Mouse (Mus musculus) bone marrow macrophage, adult 2 months (primary cell): Measurements from ENCODE around the gene Kalrn. TPM values are rescaled to one million over a fixed set of nuclear protein-coding genes. Genes with fewer than 3 reads are reported as not detected.

Experiments used
- H3K27ac ChIP-seq: 2 replicates; pipeline ENCODE4 v1.5.1; 2012; ENCODE audit warnings: low read depth, low read length; ENCODE audit not compliant: insufficient read depth
- H3K4me1 ChIP-seq: 2 replicates; pipeline ENCODE4 v1.6.1; 2012; ENCODE audit warnings: low read length; ENCODE audit not compliant: control insufficient read depth, insufficient read depth
- H3K4me3 ChIP-seq: 2 replicates; pipeline ENCODE4 v1.5.1; 2012; ENCODE audit warnings: mild to moderate bottlenecking, low read length, moderate library complexity; ENCODE audit not compliant: insufficient read depth
- CTCF ChIP-seq: IDR thresholded peaks from 2 replicates; pipeline ENCODE4 v1.5.1; 2012; ENCODE audit warnings: low read depth, mild to moderate bottlenecking, low read length, moderate library complexity
- POLR2A ChIP-seq: IDR thresholded peaks from 2 replicates; pipeline ENCODE4 v1.6.1; 2012; ENCODE audit warnings: mild to moderate bottlenecking, low read depth, low read length, borderline replicate concordance
- polyA plus RNA-seq: library from polyadenylated mRNA; stranded (reverse); fragments of >200 nt; gene quantifications from 2 replicates; pipeline ENCODE4 v1.2.4, GENCODE M21; 2012; ENCODE audit not compliant: missing spikeins, insufficient read depth, insufficient read length

Gene Kalrn
- polyA plus RNA-seq, 1 experiment = not detected

DNA sequence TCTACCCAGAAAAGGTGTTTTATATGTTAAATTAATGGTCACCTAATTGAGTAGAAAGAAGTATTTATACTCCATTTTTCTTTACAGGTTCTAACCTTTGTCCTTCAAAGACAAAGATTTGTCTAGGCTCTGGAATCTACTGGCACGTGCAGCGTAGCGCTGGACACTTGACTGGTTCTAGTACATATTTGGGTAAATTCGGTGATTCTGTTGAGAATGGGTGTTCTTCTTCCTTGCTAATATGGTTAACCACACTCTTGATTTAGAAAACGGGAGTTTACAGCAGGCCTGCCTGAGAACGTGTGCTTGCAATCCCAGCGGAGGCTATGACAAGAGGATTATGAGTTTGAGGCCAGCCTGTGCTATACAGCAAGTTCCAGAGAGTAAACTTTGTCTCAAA is 86.1 kb downstream of the Kalrn start:
- Histone ChIP-seq H3K27ac (no peak overlapping the region), H3K4me1 (no peaks in the 10 kb centered on the region), H3K4me3 (no peak overlapping the region)
- TF ChIP-seq POLR2A (no peak), CTCF (no peak)

DNA sequence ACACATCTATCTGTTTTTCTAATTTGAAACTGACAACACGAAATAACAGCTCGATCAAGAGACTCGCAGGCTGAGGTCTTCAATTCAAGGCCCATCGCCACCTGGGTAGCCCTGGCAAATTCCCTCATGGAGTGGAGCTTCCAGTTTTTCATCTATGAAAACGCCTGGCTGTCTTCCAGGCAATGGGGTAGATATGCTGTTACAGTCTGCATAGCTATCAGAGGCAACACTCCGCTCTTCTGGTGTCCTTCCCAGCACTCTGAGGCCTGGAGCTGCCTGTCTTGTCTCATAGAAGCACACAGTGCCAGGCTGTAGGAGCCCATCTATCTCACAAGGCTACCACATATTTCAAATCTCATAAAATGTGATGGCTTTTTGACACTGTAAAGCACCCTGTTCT is 87.8 kb downstream of the Kalrn start:
- H3K4me1 ChIP-seq = no peaks in the 10 kb centered on the region
- TF ChIP-seq CTCF = no peak
- no peak overlapping the region for H3K4me3 ChIP-seq

DNA sequence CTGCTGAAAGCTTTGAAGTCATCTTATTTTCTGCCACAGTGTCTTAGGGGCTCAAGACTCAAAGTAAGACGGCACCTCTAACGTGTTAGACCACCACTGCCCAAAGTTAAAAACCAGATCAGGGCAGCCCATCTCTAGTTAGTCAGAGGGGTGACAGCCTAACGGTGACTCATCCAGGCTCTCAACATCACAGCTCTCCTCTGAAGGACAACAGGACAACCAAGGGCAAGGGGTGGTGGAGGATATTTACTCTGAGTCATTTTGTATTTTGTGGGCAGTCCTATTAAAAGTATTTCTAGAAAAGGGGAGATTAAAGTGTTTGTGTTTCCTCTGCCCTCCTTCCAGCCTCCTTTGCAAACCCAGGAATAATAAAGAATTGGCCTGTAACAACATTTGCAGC is 88.4 kb downstream of the Kalrn start:
- Histone ChIP-seq H3K4me3 (no peak overlapping the region), H3K27ac (no peak overlapping the region), H3K4me1 (no peaks in the 10 kb centered on the region)
- TF ChIP-seq CTCF = no peak
- TF ChIP-seq POLR2A = no peak

More for the DNA sequence above, 87.8 kb downstream of the Kalrn start:
- no peak overlapping the region for H3K27ac ChIP-seq

DNA sequence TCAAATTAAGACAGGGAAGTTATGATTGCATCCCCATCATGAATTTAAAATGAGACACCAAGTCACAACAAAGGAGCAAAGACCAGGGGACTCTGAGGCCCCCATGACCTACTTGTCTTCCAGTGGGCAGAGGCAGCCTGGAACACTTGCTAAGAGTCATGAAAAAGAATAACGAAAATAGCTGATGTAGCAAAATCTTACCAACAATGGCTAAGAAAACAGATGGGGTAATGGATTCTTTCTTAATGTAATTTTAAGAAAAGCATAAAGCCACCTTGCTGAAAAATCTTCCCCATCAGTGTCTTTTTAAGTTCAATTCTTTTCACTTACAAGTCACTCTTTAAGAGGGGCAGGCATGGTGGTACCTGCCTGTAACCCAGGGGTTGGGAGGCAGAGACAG is 89.1 kb downstream of the Kalrn start:
- Histone ChIP-seq H3K27ac (no peak overlapping the region), H3K4me3 (no peak overlapping the region), H3K4me1 (no peaks in the 10 kb centered on the region)
- TF ChIP-seq POLR2A (no peak), CTCF (no peak)

DNA sequence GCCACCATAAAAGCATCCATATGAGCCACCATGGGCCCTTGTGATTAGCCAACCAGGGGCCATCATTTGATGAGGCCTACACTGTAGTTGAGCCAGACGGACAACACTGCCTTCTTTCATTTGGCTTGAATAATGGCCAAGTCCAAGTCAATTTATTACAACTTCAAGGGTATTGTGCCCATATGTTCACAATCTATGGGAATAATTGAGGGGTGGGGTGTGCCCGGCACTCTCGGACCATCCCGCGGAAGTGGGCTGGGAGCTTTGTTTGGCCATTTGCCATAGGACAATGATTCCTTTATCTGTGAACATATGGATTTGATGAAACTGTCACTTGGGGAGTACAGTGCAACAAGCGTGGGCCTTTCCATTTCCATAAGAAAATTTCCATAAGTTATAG is 89.6 kb downstream of the Kalrn start:
- Histone ChIP-seq H3K27ac (no peak overlapping the region), H3K4me1 (no peaks in the 10 kb centered on the region), H3K4me3 (no peak overlapping the region)
- TF ChIP-seq CTCF (no peak), POLR2A (no peak)

DNA sequence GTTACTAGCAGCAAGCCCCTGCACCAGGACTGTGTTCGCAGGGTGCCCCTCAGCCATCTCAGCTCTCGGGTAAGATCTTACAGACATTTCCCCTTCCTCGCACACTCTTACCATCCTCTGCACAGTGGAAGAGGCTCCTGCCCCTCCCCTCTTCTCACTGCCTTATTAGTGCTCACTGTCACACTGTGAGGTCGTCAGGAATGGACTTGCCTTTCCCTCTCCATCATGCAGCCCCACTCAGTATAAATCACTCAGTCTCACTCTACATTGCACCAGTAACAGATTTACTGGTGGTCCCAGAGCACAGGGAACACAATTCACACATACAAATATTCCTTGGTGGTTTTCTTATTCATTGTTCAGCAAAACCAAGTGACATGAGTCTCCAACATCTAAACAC is 98.6 kb downstream of the Kalrn start:
- Histone ChIP-seq H3K4me3 (no peak overlapping the region), H3K4me1 (no peaks in the 10 kb centered on the region), H3K27ac (no peak overlapping the region)
- no peak for TF ChIP-seq POLR2A
- TF ChIP-seq CTCF = no peak

DNA sequence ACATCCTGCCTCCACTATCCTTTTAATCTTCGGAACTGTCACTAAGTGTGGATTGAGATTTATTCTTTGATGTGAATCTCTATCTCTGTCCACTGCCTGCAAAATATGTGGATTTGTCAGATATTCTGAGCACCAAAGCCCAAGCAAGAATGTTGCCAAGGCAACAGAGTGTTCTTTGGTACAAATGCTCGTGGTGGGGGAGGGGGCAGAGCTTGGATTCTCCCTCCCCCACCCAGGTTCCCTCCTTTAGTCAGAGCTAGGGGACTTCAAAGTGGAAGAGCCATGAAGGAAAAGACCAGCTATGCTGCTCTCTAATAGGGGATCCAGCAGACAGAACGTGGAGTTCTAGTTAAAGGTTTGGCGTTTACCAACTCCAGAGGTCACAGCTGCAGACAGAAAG is 99.4 kb downstream of the Kalrn start:
- Histone ChIP-seq H3K4me3 (no peak overlapping the region), H3K27ac (no peak overlapping the region), H3K4me1 (no peaks in the 10 kb centered on the region)
- TF ChIP-seq POLR2A (no peak), CTCF (no peak)

DNA sequence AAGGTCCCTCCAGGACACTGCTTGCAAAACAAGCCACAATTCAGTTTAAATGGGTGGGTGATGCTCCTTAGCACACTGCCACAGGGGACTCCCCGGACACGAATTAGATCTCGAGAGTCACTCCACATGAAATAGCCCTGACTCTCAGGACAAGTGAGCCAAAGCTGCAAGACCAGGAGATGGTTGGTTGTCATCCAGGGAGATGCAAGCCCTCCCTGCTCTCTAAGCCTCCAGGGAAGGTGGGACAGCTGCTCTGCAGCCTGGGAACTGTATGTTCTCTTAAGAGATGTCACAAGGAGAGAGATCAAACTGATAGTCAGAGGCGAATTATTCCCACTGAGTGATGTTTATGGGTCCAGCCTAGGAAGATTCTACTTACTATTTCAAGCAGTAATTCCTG is 101.9 kb downstream of the Kalrn start:
- H3K27ac ChIP-seq = no peak overlapping the region
- no peaks in the 10 kb centered on the region for H3K4me1 ChIP-seq
- no peak for TF ChIP-seq POLR2A
- no peak for TF ChIP-seq CTCF
- no peak overlapping the region for H3K4me3 ChIP-seq

DNA sequence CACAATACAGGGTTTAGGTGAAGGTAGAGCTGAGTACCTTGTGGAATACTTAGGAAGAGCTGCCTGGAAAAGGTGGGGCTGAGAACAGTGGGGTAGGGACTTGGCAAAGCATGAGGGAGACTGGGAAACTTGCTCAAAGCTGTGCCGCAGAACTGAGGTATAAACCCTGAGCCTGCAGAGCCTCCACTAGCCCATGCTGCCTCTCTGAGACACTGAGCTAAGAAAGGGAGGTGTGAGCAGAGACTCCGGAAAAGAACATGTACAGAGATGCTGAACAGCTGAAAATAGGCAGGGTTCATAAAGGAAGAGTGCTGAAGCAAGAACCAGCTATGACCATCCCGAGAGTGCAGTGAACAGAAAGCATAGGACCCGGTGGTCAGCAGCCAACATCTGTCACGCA is 103.0 kb downstream of the Kalrn start:
- H3K4me3 ChIP-seq = no peak overlapping the region
- no peak overlapping the region for H3K27ac ChIP-seq
- no peaks in the 10 kb centered on the region for H3K4me1 ChIP-seq
- no peak for TF ChIP-seq CTCF
- no peak for TF ChIP-seq POLR2A

DNA sequence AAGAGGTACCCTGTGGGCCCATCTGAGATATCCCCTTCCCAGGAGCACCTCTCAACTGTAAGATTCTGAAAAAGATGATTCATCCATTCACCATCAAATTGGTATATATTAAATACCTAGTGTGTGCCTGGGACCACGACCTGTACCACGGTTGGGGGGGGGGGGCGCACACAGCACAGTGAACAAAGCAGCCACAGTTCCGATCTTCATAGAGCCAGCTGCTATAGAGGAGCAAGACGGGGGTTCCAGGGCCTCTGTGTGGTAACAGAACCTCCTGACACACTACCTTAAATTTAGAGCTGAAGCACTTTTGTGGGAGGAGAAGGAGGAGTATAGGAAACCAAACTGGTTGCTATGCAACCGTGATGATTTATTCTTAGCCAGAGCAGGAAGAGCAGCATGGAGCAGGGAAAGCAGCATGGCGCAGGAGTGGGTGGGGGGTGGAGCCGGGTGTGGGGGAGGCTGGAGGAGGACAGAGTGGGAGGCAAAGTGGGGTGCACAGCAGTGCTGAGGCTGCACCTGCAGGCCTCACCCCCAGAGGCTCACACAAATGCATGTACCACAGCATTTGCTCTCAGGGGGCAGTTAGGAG is 104.0 kb downstream of the Kalrn start:
- TF ChIP-seq POLR2A = no peak
- TF ChIP-seq CTCF = no peak
- no peak overlapping the region for H3K27ac ChIP-seq

DNA sequence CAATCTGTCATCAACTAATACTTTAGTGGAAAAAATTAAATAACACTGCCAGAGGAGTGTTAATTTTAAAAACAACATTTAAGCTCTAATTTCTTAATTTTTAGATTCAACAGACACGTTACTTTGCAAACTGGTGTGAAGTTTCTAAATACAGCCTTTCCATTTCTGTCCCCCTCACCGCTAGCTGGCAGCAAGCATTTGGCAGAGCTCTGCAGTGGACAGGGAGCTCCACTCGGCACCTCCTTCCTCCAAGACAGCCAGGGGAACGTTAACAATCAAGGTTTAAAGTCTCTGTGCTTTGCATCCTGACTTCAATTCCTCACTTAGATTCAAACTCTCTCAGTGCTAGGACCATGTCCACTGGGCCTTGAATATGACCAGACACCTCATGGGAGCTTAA is 106.7 kb downstream of the Kalrn start:
- no peaks in the 10 kb centered on the region for H3K4me1 ChIP-seq
- TF ChIP-seq POLR2A (no peak), CTCF (no peak)
- H3K27ac ChIP-seq = no peak overlapping the region
- no peak overlapping the region for H3K4me3 ChIP-seq

More for the DNA sequence above, 104.0 kb downstream of the Kalrn start:
- no peak overlapping the region for H3K4me3 ChIP-seq
- no peaks in the 10 kb centered on the region for H3K4me1 ChIP-seq
